Mouse (Mus musculus): ENCODE results near the gene Acvr1b. TPM values are rescaled to one million over a fixed set of nuclear protein-coding genes. Genes with fewer than 3 reads are reported as not detected.

The Acvr1b gene
- total and polyA plus RNA-seq, 3 experiments: 2.7 to 4.8 (median 2.9) TPM

- H3K9ac ChIP-seq (ENCODE audit: insufficient read depth, low read depth): no peak overlapping the region
- H3K79me2 ChIP-seq (replicated peaks; ENCODE audit: control insufficient read depth, extremely low read depth, insufficient read depth, poor library complexity, severe bottlenecking): no peaks in the 10 kb centered on the region
- dilution Hi-C loops (cut with MboI; ENCODE audit: extremely low pct_ligation_motif_present, extremely low pct_unique_long_range_greater_than_20kb, low sequenced_read_pairs): no loop called here
- H3K27me3 ChIP-seq (replicated peaks): no peaks in the 10 kb centered on the region
- no peak overlapping the region for H3K4me3 ChIP-seq (replicated peaks in 1 of 3; ENCODE audit: low read depth in 2 of 3, low read length in 2 of 3, poor library complexity in 1 of 3)
- peak; percentile 61 to 85 for TF ChIP-seq CTCF (conservative IDR thresholded peaks at IDR 0.05 in 1 of 2, IDR thresholded peaks at IDR 0.05 in 1 of 2; ENCODE audit: low read depth in 2 of 2, low read length in 2 of 2)
- no peak for TF ChIP-seq BHLHE40 (IDR thresholded peaks at IDR 0.05; ENCODE audit: low read depth, low read length)
- peaks cover 40 to 60% of the 10 kb centered on the region in 2 experiments for H3K36me3 ChIP-seq (replicated peaks in 1 of 2; ENCODE audit: control insufficient read depth in 1 of 2, insufficient read depth in 1 of 2, low read length in 1 of 2)
- peak; percentile 47 for DNase-seq (ENCODE audit: extremely low read depth)
- H3K27ac ChIP-seq (ENCODE audit: insufficient read depth, low read depth): 0 out of 2 replicates have a peak overlapping the region, but pooled peaks have one; percentile 0
- H3K4me1 ChIP-seq (ENCODE audit: control insufficient read depth in 1 of 2, insufficient read depth in 2 of 2): peaks cover 15 to 30% of the 10 kb centered on the region in 2 experiments
- in situ Hi-C loops (cut with MboI; ENCODE audit: low pct_ligation_motif_present, low pct_unique_long_range_greater_than_20kb, low sequenced_read_pairs): no loop called here
- peaks cover 7% of the 10 kb centered on the region for H3K9me3 ChIP-seq (replicated peaks; ENCODE audit: low read length)
- H3K4me2 ChIP-seq (ENCODE audit: insufficient read depth, low read depth, poor library complexity, severe bottlenecking): no peak overlapping the region
These were observed 25.0 kb downstream of the Acvr1b start for GRCm38 (mm10) chr15:101198850-101199249.

GRCm38 (mm10) chr15:101200777-101201295 is 27.0 kb downstream of the Acvr1b start:
- in situ Hi-C loops (cut with MboI; ENCODE audit: low pct_ligation_motif_present, low pct_unique_long_range_greater_than_20kb, low sequenced_read_pairs): no loop called here
- Histone ChIP-seq H3K4me2 (ENCODE audit: insufficient read depth, low read depth, poor library complexity, severe bottlenecking) (no peak overlapping the region), H3K9ac (ENCODE audit: insufficient read depth, low read depth) (no peak overlapping the region), H3K4me1 (ENCODE audit: control insufficient read depth in 1 of 2, insufficient read depth in 2 of 2) (peaks cover 15 to 25% of the 10 kb centered on the region in 2 experiments), H3K79me2 (replicated peaks; ENCODE audit: control insufficient read depth, extremely low read depth, insufficient read depth, poor library complexity, severe bottlenecking) (no peaks in the 10 kb centered on the region), H3K27ac (ENCODE audit: insufficient read depth, low read depth) (no peak overlapping the region), H3K4me3 (replicated peaks in 1 of 3; ENCODE audit: low read depth in 2 of 3, low read length in 2 of 3, poor library complexity in 1 of 3) (no peak overlapping the region), H3K36me3 (replicated peaks in 1 of 2; ENCODE audit: control insufficient read depth in 1 of 2, insufficient read depth in 1 of 2, low read length in 1 of 2) (peaks cover 34 to 51% of the 10 kb centered on the region in 2 experiments), H3K9me3 (replicated peaks; ENCODE audit: low read length) (peaks cover 7% of the 10 kb centered on the region), H3K27me3 (replicated peaks) (no peaks in the 10 kb centered on the region)
- TF ChIP-seq MXI1 (IDR thresholded peaks at IDR 0.05; ENCODE audit: low read depth, low read length): no peak
- TF ChIP-seq ZKSCAN1 (IDR thresholded peaks at IDR 0.05; ENCODE audit: borderline replicate concordance, low read depth, low read length): no peak
- no peak for TF ChIP-seq CTCF (conservative IDR thresholded peaks at IDR 0.05 in 1 of 2, IDR thresholded peaks at IDR 0.05 in 1 of 2; ENCODE audit: low read depth in 2 of 2, low read length in 2 of 2)
- no peak for TF ChIP-seq IRF4 (IDR thresholded peaks at IDR 0.05; ENCODE audit: low read depth, low read length)
- no peak for TF ChIP-seq NRF1 (IDR thresholded peaks at IDR 0.05; ENCODE audit: low read depth, low read length)
- no peak for TF ChIP-seq JUN (IDR thresholded peaks at IDR 0.05; ENCODE audit: insufficient read depth, low read depth, low read length)
- no peak for TF ChIP-seq SMC3 (IDR thresholded peaks at IDR 0.05; ENCODE audit: low read depth, low read length)
- TF ChIP-seq PAX5 (IDR thresholded peaks at IDR 0.05; ENCODE audit: low read length): no peak
- TF ChIP-seq JUND (conservative IDR thresholded peaks at IDR 0.05; ENCODE audit: low read depth, low read length): no peak
- no peak for TF ChIP-seq SIN3A (IDR thresholded peaks at IDR 0.05; ENCODE audit: low read length)
- no peak for TF ChIP-seq UBTF (IDR thresholded peaks at IDR 0.05; ENCODE audit: low read depth, low read length)
- no peak for TF ChIP-seq MYC (IDR thresholded peaks at IDR 0.05; ENCODE audit: low read depth, low read length)
- no peak for TF ChIP-seq MAFK (IDR thresholded peaks at IDR 0.05; ENCODE audit: insufficient replicate concordance, low read length)
- TF ChIP-seq TBP (conservative IDR thresholded peaks at IDR 0.05; ENCODE audit: low read depth, low read length): no peak
- DNase-seq (ENCODE audit: extremely low read depth): no peak
- dilution Hi-C loops (cut with MboI; ENCODE audit: extremely low pct_ligation_motif_present, extremely low pct_unique_long_range_greater_than_20kb, low sequenced_read_pairs): no loop called here
